Mouse (Mus musculus) heart, embryonic 15.5 days (tissue): ENCODE results near the gene Lce1c. TPM values are rescaled to one million over a fixed set of nuclear protein-coding genes. Genes with fewer than 3 reads are reported as not detected.
"Not testable (repeated sequence)": the region's sequence is repeated elsewhere in the genome, so short reads cannot be mapped to it uniquely, and the experiment has no call there.

Source experiments
- ATAC-seq: fragments of 200-750 bp; cut with Nextera tagmentation; replicated peaks from 2 replicates; pipeline ENCODE4 v1.8.0; 2017; ENCODE audit warnings: low read depth, moderate TSS enrichment; ENCODE audit not compliant: insufficient number of reproducible peaks, insufficient read depth, low FRiP score
- H3K27ac ChIP-seq: fragments of 300-500 bp; sonication (generic); 2 replicates; pipeline ENCODE4 v1.5.1; 2015; ENCODE audit warnings: mild to moderate bottlenecking, inconsistent platforms
- H3K27me3 ChIP-seq: fragments of 300-500 bp; sonication (generic); 2 replicates; pipeline ENCODE4 v1.6.1; 2015; ENCODE audit warnings: inconsistent platforms
- H3K36me3 ChIP-seq: fragments of 300-500 bp; sonication (generic); 2 replicates; pipeline ENCODE4 v1.6.1; 2015; ENCODE audit warnings: mild to moderate bottlenecking, inconsistent platforms
- H3K4me1 ChIP-seq: fragments of 300-500 bp; sonication (generic); replicated peaks from 2 replicates; pipeline ENCODE4 v1.6.1; 2015; ENCODE audit warnings: inconsistent platforms
- H3K4me2 ChIP-seq: fragments of 300-500 bp; sonication (generic); 2 replicates; pipeline ENCODE4 v1.6.1; 2015; ENCODE audit warnings: inconsistent platforms, mild to moderate bottlenecking, moderate library complexity
- H3K4me3 ChIP-seq: fragments of 300-500 bp; sonication (generic); 2 replicates; pipeline ENCODE4 v1.5.1; 2015; ENCODE audit warnings: mild to moderate bottlenecking, inconsistent platforms
- H3K9ac ChIP-seq: fragments of 300-500 bp; sonication (generic); 2 replicates; pipeline ENCODE4 v1.6.1; 2015; ENCODE audit warnings: mild to moderate bottlenecking, inconsistent platforms
- H3K9me3 ChIP-seq: fragments of 300-500 bp; sonication (generic); replicated peaks from 2 replicates; pipeline ENCODE4 v1.6.1; 2016; ENCODE audit warnings: inconsistent platforms
- WGBS: fragments of 180-500 bp; shearing (Covaris S2); methylation state at CpG from one replicate; pipeline ENCODE4 v1.1.7; 2015; ENCODE audit warnings: mixed read lengths; 5-methylcytosine and 5-hydroxymethylcytosine counted together
- polyA plus RNA-seq: library from polyadenylated mRNA; unstranded; fragments of >200 nt; fragmentation: Nextera tagmentation; extraction: Ambion mirVana; gene quantifications from 2 replicates; pipeline ENCODE4 v1.2.1, GENCODE M21; 2015

Gene Lce1c
- polyA plus RNA-seq: not detected in 2 replicates

DNA sequence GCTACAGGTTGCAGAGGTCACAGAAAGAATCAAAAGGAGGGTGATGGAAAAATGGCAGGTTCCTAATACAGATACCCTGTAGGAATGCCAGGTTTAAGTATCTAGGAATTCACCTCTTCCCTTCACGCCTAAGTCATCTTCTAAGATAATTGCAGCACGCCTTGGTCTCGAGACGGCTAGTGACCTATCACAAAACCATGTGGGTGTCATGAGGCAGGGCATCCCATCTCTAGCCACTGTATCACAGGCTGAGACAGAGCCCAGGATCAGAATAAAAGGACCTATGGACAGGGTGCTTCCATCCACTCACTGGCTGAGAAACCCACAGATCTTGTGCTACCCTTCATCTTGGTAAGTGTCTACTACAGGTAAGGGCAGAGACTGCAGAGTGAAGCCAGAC is at the start of gene Lce1c:
Lce1c (plus strand) TSS at position 301 of the 400 bp plus-strand sequence.
- H3K4me2 ChIP-seq: no peak within 1 kb of the TSS
- WGBS: 81% methylated on average over 4 of the region's 4 CpGs
- no peak for ATAC-seq
- H3K27ac ChIP-seq: no peak within 1 kb of the TSS
- no peak within 1 kb of the TSS for H3K9ac ChIP-seq
- H3K36me3 ChIP-seq: no peaks in the 10 kb centered on the region
- no peaks in the 10 kb centered on the region for H3K27me3 ChIP-seq
- H3K4me3 ChIP-seq: no peak within 1 kb of the TSS
- no peaks in the 10 kb centered on the region for H3K4me1 ChIP-seq
- H3K9me3 ChIP-seq: no peaks in the 10 kb centered on the region

DNA sequence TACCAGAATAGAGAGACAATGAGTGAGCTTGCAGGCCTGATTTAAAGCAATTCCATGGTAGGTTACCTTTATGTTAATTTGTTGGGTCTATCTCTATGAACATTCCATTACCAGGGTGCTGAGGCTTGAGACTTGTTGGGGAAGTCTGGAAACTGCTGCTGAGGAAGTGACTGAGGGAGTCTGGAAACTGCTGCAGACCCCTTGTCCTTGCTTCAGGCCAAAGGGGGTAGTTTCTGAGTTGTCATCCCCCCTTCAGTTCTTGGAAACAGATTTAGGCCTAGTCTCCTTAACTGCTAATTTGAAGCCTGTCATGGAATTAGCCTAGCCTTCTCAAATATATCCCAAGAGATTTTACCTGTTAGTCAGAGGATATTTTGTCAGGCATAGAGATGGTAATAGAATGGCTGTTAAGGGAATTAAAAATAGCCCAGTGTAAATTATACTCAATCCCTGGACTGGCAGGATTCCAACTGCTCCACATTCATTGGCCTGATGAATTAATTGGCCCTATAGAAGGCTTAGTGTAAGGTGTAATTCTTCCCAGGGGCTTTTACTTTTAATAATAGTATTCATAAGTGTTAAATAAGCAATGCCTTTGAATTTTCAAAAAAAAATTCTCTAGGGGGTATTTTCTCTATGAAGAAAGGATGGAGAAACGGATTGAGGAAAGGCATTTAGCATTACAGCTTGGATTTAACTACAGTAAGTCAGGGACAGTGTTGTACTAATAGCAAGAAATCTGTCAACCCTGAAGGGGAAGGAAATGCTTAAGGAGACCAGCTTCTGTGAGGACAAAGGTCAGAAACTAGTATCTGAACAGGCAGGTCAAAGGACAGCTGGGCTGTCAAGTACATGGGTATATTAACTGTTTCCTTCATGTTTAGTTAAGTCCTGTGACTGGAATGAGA is 41.0 kb upstream of the Lce1c start:
- Histone ChIP-seq H3K4me1 (no peaks in the 10 kb centered on the region), H3K4me2 (no peak overlapping the region), H3K36me3 (no peaks in the 10 kb centered on the region), H3K27ac (no peak overlapping the region), H3K9ac (no peak overlapping the region), H3K27me3 (no peaks in the 10 kb centered on the region), H3K9me3 (no peaks in the 10 kb centered on the region), H3K4me3 (no peak overlapping the region)
- WGBS: 57% methylated on average over 1 of the region's 1 CpGs
- no peak for ATAC-seq

GRCm38 (mm10) chr3:92638653-92638991 is 40.4 kb upstream of the Lce1c start:
- Histone ChIP-seq H3K36me3 (no peaks in the 10 kb centered on the region), H3K9me3 (no peaks in the 10 kb centered on the region), H3K4me2 (no peak overlapping the region), H3K27me3 (no peaks in the 10 kb centered on the region), H3K27ac (no peak overlapping the region), H3K9ac (no peak overlapping the region), H3K4me1 (no peaks in the 10 kb centered on the region), H3K4me3 (no peak overlapping the region)
- no peak for ATAC-seq
- WGBS: 79% methylated on average over 3 of the region's 3 CpGs

GRCm38 (mm10) chr3:92639854-92640253 is 39.2 kb upstream of the Lce1c start:
- Histone ChIP-seq H3K9me3 (no peaks in the 10 kb centered on the region), H3K9ac (no peak overlapping the region), H3K27me3 (no peaks in the 10 kb centered on the region), H3K4me2 (no peak overlapping the region), H3K36me3 (no peaks in the 10 kb centered on the region), H3K4me3 (no peak overlapping the region), H3K27ac (no peak overlapping the region), H3K4me1 (no peaks in the 10 kb centered on the region)
- WGBS: 90% methylated on average over 15 of the region's 15 CpGs
- no peak for ATAC-seq

DNA sequence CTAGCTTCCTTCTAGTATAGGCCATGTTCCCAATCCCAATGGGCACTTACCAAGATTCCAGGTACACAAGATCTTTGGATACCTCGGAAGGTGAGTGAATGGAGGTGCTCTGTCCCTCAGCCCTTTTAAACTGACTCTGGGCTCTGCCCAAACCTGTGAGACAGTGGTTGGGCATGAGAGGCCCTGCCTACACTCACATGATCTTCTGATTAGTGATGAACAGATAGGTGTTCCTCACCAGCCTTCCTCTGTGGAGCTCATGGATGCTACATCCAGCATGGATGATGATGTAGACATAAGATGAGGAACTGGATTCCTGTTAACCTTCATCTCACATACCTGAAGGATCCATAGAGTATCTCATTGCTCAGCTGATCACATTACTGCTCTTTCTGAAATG is 30.8 kb upstream of the Lce1c start, which contains the start of gene Lce1a1:
Lce1a1 (minus strand) TSS at position 101 of the 400 bp plus-strand sequence.
- Histone ChIP-seq H3K27ac (no peak within 1 kb of the TSS), H3K9me3 (no peaks in the 10 kb centered on the region), H3K4me2 (no peak within 1 kb of the TSS), H3K27me3 (no peaks in the 10 kb centered on the region), H3K9ac (no peak within 1 kb of the TSS), H3K4me3 (no peak within 1 kb of the TSS), H3K4me1 (no peaks in the 10 kb centered on the region), H3K36me3 (no peaks in the 10 kb centered on the region)
- no peak for ATAC-seq
- 87% methylated on average over 1 of the region's 1 CpGs for WGBS

DNA sequence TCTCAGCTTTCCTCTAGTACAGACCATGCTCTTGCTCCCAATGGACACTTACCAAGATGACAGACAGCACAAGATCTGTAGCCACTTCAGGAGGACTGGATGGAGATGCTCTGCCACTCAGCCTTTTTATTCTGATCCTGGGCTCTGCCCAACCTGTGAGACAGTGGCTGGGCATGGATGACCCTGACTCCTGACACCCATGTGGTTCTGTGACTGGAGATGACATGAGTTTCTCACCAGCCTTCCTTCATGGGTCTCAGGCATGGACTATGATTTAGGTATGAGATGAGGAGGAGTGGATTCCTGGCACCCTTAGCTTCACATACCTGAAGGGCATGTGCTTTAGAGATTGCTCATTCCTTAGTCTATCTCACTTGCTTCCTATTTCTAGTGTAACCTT is 22.2 kb upstream of the Lce1c start, which contains the start of gene Lce1b:
Lce1b (minus strand) TSS at position 101 of the 400 bp plus-strand sequence.
- no peak for ATAC-seq
- no peaks in the 10 kb centered on the region for H3K36me3 ChIP-seq
- no peak within 1 kb of the TSS for H3K4me3 ChIP-seq
- no peaks in the 10 kb centered on the region for H3K27me3 ChIP-seq
- H3K9me3 ChIP-seq: no peaks in the 10 kb centered on the region
- no peaks in the 10 kb centered on the region for H3K4me1 ChIP-seq
- H3K4me2 ChIP-seq: no peak within 1 kb of the TSS
- no peak within 1 kb of the TSS for H3K9ac ChIP-seq
- H3K27ac ChIP-seq: no peak within 1 kb of the TSS

DNA sequence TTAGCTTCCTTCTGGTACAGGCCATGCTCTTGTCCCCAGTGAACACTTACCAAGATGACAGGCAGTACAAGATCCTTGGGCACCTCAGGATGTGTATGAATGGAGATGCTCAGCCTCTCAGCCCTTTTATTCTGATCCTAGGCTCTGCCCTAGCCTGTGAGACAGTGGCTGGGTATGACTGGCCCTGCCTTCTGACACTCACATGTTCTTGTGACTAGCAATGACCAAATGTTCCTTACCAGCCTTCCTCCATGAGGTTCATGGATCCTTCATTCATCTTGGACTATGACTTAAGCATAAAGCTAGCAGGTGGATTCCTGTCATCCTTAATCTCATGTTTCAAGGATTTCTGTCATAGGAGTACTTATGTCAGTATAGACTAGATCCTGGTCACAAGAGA is 8.8 kb upstream of the Lce1c start, which contains the start of gene Lce1a2:
Lce1a2 (minus strand) TSS at position 101 of the 400 bp plus-strand sequence.
- Histone ChIP-seq H3K9ac (no peak within 1 kb of the TSS), H3K27me3 (no peaks in the 10 kb centered on the region), H3K4me2 (no peak within 1 kb of the TSS), H3K27ac (no peak within 1 kb of the TSS), H3K4me3 (no peak within 1 kb of the TSS), H3K36me3 (no peaks in the 10 kb centered on the region), H3K4me1 (no peaks in the 10 kb centered on the region), H3K9me3 (no peaks in the 10 kb centered on the region)
- ATAC-seq: no peak

- no peak within 1 kb of the TSS for H3K9ac ChIP-seq
- no peaks in the 10 kb centered on the region for H3K9me3 ChIP-seq
- H3K36me3 ChIP-seq: no peaks in the 10 kb centered on the region
- no peaks in the 10 kb centered on the region for H3K4me1 ChIP-seq
- H3K4me2 ChIP-seq: no peak within 1 kb of the TSS
- no peak within 1 kb of the TSS for H3K4me3 ChIP-seq
- H3K27me3 ChIP-seq: no peaks in the 10 kb centered on the region
- ATAC-seq: no peak
- WGBS: 62% methylated on average over 2 of the region's 2 CpGs
- H3K27ac ChIP-seq: no peak within 1 kb of the TSS
These were observed 8.1 kb downstream of the Lce1c start, which contains the start of gene Lce1d for GRCm38 (mm10) chr3:92687110-92687509. Gene Lce1d (minus strand): TSS chr3:92687210.

DNA sequence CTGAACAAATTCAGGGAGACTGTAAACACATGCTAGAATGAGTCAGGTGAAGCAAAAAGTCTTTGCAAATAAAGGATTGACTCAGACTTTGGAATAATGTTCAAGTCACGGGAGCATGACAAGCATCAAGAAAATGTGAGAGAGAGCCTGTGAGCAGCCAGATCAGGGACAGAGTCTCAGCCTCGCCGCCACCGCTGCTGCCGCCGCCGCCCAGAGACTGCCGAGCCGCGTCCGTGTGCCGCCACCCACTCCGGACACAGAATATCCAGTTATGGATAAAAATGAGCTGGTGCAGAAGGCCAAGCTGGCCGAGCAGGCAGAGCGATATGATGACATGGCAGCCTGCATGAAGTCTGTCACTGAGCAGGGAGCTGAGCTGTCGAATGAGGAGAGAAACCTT is 10.1 kb downstream of the Lce1c start:
- H3K36me3 ChIP-seq, H3K4me1 ChIP-seq, H3K4me2 ChIP-seq, H3K4me3 ChIP-seq, H3K9me3 ChIP-seq, H3K9ac ChIP-seq, ATAC-seq, H3K27ac ChIP-seq, H3K27me3 ChIP-seq: not testable (repeated sequence)
- 63% methylated on average over 16 of the region's 16 CpGs for WGBS

DNA sequence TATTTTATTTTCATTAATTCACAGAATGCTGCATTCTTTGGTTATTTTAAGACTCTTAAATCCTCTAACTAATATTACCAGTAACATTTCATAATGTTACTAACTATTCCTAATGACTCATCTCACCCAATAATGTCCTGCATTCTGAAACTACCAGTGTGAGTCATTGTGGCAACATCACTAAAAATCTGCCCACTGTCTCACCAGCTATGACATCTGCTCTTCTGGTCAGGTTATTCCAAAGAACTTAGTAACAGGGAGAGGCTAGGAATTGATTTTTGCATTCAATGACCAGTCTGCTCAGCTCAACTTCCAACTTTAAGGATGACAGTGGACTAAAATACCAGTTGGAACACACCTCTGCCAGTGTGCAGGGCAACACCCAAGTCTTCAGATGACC is 12.6 kb downstream of the Lce1c start:
- no peaks in the 10 kb centered on the region for H3K4me1 ChIP-seq
- no peak overlapping the region for H3K4me2 ChIP-seq
- no peak for ATAC-seq
- H3K36me3 ChIP-seq: no peaks in the 10 kb centered on the region
- H3K27me3 ChIP-seq: no peaks in the 10 kb centered on the region
- H3K27ac ChIP-seq: no peak overlapping the region
- H3K9ac ChIP-seq: no peak overlapping the region
- H3K4me3 ChIP-seq: no peak overlapping the region
- no peaks in the 10 kb centered on the region for H3K9me3 ChIP-seq

- Histone ChIP-seq H3K36me3 (no peaks in the 10 kb centered on the region), H3K9me3 (no peaks in the 10 kb centered on the region), H3K9ac (no peak overlapping the region), H3K27me3 (no peaks in the 10 kb centered on the region), H3K4me3 (no peak overlapping the region), H3K4me2 (no peak overlapping the region), H3K27ac (no peak overlapping the region), H3K4me1 (no peaks in the 10 kb centered on the region)
- ATAC-seq: no peak
- 0% methylated on average over 1 of the region's 1 CpGs for WGBS
These were observed 15.6 kb downstream of the Lce1c start for GRCm38 (mm10) chr3:92694613-92695012.

- 75% methylated on average over 2 of the region's 2 CpGs for WGBS
- ATAC-seq: no peak
These were observed 29.9 kb downstream of the Lce1c start, which contains the start of gene Lce1e for GRCm38 (mm10) chr3:92708974-92709373. Gene Lce1e (minus strand): TSS chr3:92709074.

More at GRCm38 (mm10) chr3:92708974-92709373, 29.9 kb downstream of the Lce1c start, which contains the start of gene Lce1e:
- Histone ChIP-seq H3K9me3 (no peaks in the 10 kb centered on the region), H3K36me3 (no peaks in the 10 kb centered on the region), H3K27me3 (no peaks in the 10 kb centered on the region), H3K27ac (no peak within 1 kb of the TSS), H3K4me1 (no peaks in the 10 kb centered on the region), H3K4me3 (no peak within 1 kb of the TSS), H3K9ac (no peak within 1 kb of the TSS), H3K4me2 (no peak within 1 kb of the TSS)
